Mouse (Mus musculus): Measurements from ENCODE around the gene Tex52. TPM values are rescaled to one million over a fixed set of nuclear protein-coding genes. Genes with fewer than 3 reads are reported as not detected.

Gene Tex52
- total RNA-seq (2021), result not detected

DNA sequence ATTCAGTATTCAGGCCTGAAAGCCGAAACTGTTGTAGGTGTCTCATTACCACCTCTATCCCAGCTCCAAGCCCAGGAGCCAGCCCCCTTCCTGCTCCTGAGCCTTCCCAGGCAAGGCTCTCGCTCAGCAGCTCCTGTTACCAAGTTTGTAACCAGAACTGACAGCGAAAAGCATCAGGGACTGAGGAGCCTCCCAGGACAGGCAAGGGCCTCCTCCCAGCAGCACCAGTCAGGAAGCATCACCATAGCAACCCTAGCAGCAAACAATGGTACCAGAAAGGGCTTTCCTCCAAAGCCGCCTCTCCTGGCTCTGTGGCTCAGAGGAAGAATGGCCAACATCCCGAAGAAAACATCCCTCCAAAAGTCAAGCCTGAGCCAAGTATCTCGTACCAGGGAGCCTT lies at the start of gene Tex52, which contains the start of gene Gm44596:
Gene Tex52 (plus strand): TSS at position 265 of the 400 bp plus-strand sequence.
Gene Gm44596 (plus strand): TSS at position 312 of the 400 bp plus-strand sequence.
- DNase-seq, result peak; percentile 17 to 25
- intact Hi-C loops (cut with DNase I), result no loop called here

DNA sequence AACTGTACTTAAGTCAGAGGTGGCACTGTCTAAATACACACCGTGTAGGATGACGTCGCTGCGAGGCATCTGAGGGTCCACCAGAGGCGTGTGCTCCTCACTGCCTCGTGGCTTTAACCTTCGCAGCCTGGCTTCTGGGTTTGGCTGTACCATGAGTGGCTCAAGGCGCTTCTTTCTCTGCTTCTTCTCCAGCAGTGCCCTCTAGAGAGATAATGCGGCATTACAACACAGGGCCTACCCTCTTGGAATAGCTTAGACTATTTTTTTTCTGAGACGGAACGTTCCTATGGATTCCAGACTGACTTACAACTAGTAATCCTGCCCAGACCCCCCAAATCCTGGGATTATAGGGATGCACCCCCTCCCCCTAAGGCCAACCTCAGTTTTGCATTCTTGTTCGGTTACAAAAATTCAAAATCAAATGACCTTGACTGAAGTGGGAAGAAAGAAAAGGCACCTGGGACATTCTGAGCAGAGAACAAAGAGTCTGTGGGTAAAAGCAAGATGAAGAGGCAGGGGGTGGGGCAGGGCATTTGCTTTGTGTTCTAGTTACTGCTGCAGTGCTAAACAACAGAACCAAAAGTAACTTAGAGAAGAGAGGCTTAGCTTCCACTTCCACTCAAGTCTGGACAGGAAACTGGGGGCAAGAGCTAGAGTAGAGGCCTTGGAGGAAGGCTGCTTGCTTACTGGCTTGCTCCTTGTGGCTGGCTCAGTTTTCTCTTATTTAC lies 40.7 kb upstream of the Tex52 start:
- intact Hi-C loops (cut with DNase I), result no loop called here

DNA sequence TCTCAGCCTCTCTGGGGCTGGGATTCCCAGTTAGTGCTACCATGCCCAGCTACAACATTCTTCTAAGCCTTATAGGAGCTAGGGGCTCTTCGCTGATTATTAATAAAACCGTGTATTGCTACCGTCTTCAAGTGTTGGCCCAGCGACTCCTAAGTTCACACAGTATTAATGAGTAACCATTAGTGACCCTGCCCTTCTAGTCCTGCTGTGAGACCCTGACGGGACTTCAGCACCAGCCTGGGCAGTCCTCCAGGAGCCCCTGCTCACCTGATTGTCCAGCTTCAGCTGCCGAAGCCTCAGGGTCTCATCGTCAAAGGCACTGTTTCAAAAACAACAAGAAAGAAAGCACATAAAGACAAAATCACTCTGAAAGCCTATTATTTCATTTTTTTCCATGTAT lies 37.8 kb upstream of the Tex52 start:
- intact Hi-C loops (cut with DNase I), result no loop called here
- DNase-seq, result no peak

More for the DNA sequence above, 40.7 kb upstream of the Tex52 start:
- DNase-seq, result peak; percentile 58 to 74

DNA sequence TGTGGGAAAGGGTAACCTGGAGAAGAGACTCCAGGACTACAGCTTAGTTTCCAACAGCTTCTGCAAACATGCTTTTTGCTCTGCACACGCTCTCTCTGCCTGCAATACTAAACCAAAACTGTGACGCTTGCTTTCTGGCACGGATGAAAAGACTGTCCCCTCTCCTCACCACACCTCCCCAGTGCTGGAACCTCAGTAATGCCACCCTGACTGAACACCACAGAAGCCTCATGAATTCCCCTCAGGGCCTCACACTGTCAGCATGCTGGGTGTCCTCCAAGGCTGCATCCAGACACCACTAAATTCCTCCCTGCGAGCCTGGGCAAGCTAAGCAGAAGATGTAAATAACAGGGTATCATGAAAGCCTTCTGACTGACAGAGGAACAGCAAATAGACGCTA lies 36.4 kb upstream of the Tex52 start:
- intact Hi-C loops (cut with DNase I), result no loop called here

DNA sequence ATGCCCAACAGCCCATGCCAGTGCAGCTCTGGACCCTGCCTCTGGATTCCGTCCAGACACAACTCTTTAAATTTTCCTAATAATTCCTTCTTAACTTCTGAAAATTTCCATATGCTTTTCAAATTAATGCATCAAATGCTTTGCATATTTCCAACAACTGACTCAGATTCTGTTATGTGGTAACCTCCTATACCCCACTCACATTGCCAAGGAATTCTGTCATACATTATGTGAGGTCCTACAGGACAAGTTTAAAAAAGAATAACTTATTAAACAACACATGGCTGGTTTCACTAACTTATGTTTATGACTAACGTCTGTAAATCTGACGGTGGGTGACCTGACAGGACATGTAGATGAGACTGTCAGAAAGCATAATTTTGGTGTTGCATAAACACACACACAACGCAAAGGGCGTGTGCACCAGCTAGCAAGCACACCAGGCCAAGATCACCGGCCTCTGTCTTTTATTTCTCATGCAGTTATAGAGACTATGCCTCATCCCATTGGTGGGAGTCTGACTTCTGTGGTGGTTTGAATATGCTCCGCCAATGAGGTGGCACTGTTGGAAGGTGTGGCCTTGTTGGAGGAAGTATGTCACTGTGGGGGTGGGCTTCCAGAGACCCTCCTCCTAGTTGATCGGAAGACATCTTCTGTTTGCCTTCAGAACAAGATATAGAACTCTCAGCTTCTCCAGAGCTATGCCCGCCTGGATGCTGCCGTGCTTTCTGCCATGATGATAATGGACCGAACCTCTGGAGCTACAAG lies 33.1 kb upstream of the Tex52 start:
- intact Hi-C loops (cut with DNase I), result no loop called here

More for the DNA sequence above, 36.4 kb upstream of the Tex52 start:
- no peak for DNase-seq

DNA sequence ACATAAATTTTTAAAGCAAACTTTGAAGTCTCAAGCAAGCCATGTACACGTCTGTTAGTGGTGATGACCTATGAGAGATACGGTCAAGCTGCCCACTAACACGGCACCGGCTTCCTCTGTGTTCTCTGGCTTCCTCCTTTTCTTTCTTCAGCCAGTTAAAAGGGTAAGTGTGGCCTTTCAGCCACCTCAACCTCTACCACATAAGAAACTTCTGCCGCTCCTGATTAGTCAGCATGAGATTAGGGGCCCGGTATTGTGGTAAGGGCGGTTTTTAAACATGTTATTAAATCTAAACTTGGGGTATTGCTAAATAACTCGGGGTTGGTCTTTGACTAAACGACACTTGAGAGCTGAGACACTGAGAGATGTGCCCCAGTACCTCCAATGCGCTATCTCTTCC lies 29.6 kb upstream of the Tex52 start:
- intact Hi-C loops (cut with DNase I), result no loop called here
- DNase-seq, result no peak

More for the DNA sequence above, 33.1 kb upstream of the Tex52 start:
- DNase-seq, result no peak

DNA sequence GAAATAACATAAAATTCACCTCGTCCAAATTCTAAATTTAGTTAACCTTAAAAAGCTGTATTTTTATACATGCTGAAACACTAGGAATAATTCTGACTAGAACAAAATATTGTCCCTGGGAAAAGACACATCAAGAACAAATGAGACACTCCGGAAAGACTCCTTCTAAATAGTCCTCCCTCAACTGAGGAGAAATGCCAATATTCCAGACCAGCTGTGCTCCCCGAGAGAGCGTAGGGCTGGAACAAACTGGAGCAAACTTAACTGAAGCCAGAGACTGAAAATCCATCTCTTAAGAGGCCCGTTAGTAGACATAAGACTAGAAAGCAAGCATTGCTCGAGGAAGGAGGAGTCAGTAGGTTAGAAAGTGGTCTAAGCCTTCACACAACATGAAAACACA lies 28.5 kb upstream of the Tex52 start:
- intact Hi-C loops (cut with DNase I), result no loop called here
- no peak for DNase-seq

DNA sequence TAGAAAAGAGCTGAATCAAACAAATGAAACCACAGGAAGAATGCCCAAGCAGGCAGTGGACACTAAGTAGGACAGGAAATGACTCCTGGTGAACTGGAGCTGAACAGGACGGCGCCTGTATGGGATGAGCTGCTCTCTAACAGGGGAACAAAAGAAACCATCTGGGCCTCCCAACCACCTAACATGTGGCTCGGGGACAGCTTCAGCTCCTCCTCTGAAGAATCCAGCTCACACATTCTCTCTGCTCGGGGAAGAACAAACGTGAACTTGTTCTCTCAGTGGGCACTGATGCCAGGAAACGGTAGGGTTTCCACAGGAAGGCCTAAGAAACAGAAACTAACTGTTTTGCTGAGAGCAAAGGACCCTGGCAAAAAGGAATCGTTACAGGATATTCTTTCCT lies 25.5 kb upstream of the Tex52 start:
- intact Hi-C loops (cut with DNase I), result no loop called here
- no peak for DNase-seq

DNA sequence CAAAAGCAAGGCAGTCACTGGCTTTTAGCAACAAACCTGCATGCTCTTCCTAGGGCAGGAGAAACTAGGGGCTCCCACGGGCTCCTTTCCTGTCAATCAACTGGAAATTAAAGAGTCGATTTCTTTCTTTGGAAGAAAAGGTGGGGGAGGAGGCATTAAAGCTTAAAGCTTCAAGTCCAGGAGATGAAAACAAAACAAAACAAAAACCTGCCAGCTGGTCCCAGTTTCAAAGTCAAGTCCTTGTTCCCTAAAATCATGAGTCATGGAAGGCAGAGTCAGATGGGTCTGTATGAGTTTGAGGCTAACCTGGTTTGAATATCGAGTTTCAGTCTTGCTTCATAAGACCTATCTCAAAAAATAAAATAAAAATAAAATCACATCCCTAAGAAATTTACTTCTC lies 21.1 kb upstream of the Tex52 start:
- intact Hi-C loops (cut with DNase I), result no loop called here
- no peak for DNase-seq

DNA sequence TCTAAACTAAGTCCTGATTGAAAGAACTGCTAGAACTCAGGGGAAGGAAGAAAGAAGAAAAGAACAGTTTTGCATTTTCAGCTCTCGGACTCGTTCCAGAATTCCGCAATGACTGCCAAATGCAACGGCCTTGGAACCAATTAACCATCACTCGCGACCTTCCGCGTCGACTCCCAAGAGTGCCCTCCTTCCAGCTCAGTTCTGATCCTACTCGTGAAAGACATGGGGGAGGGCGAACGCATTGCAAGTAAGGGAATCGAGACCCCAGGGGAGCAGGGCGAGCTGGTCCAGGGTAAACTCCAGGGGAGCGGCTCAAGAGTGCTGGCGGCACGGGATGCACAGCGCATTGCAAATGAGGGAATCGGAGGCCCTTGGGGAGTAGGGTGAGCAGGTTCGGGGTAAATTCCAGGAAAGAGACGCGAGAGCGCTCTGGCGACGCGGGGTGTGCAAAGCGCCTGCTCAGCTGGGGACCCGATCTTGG lies 20.0 kb upstream of the Tex52 start:
- intact Hi-C loops (cut with DNase I), result loop anchor here (5.0 kb wide), 1 partner anchor 153 kb away; no protein-coding TSS in a partner anchor
- peak in 1 of 2 experiments; percentile 40 for DNase-seq

DNA sequence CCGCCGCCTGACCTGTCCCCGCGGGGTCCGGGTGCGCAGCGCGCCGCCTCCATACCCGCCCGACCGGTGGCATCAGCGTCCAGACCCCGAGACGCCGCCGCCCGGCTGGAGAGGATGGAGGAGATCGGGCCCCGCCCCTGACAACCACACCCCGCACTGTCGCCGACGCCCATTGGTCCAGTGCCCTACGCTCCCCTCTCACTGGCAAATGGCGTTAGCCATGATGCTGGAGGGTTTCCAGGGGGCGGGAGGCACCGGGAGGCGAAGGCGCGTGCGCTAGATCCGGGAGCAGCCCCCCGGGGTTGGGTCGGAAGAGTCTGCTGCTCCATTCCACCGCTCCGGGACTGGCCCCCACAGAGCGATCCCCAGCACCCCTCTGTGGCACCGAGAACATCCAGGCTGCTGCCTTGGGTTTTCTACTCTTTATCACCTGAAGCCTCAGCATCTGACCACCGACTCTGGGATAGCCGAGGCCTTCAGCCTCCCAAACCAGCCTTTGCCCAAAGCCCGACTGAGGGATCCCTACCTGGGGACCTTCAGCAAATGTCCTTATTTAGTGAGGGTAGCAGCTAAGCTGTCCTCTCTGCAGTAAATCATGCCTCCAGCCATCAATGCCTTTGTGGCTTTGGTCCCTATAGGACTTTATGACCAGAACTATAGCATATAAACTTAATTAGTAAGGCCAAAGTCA lies 19.4 kb upstream of the Tex52 start, which contains the start of gene Tulp3:
Gene Tulp3 (minus strand): TSS at position 126 of the 691 bp plus-strand sequence.
- intact Hi-C loops (cut with DNase I), result loop anchor here (5.0 kb wide), 1 partner anchor 154 kb away; no protein-coding TSS in a partner anchor
- peak; percentile 92 to 94 for DNase-seq

DNA sequence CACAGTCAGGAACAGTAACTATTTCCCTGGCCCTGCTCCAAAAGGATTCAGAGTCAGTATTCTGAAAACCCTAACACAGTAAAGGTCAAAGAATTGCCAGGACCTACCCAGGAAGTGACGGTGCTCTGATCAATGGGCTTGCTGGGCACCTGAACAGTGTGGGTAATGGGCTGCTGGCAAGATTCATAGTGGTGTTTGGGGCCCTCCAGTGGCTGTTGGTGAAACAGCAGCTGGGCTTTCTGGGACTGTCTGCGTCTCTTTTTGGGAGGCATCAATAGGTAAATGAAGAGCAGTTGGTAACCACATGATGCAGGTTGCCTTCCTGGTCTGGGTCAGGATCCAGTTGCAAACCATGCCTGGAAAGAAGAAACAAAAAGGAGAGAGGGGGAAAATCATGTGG lies 16.3 kb upstream of the Tex52 start:
- peak; percentile 67 to 75 for DNase-seq
- intact Hi-C loops (cut with DNase I), result loop anchor here (2.0 to 5.0 kb wide), 2 partner anchors 40 to 157 kb away; no protein-coding TSS in a partner anchor

DNA sequence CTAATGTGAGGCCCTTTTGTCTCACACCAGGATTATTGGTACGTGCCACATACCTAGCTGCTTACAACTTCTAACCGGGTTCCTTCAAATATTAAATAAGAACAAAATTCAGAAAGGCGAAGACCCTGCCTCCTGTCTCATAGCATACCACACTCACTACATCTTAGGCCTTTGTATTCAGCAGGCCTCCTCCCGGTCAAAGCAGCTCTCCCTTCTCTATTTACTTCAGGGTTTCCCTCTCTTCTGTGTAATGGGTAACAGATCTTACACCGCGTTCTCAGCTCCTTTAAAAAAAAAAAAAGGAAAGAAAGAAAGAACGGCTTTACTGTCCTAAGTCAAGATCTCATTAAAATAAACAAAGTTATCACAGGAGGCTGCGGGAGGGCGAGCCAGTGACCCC lies 13.4 kb upstream of the Tex52 start:
- intact Hi-C loops (cut with DNase I), result no loop called here
- DNase-seq, result no peak

DNA sequence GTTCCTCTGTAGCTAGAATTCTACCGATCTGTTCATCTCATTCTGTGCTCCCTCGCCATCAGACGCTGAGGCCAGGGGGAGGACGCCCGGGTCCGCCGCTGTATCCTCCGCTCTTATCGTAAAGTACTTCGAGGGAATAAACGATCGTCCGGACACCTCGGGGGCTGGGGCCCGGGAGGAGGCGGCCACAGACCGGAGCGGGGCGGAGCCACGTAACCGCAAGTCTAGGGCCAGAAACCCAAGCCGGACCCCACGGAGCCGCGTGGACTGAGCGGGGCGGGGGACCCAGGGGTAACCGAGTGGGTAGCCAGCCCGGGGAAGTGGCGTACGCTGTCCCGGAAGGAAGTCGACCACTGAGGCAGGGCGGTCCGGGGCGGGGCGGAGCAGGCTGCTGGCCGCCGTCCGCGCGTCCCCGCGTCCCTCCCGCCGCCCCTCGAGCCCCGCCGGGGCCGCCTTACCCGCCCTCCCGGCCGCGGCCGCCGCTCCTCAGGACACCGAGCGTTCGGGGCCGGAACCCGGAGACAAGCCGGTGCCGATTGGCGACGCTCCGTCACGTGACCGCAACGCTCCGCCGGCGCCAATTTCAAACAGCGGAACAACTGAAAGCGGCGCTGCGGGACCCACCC lies 12.8 kb upstream of the Tex52 start, which contains the start of the genes Rhno1 and Foxm1:
Gene Rhno1 (minus strand): TSS at position 531 of the 626 bp plus-strand sequence.
Gene Foxm1 (plus strand): TSS at position 587 of the 626 bp plus-strand sequence.
- intact Hi-C loops (cut with DNase I), result no loop called here
- peak; percentile 84 to 88 for DNase-seq

DNA sequence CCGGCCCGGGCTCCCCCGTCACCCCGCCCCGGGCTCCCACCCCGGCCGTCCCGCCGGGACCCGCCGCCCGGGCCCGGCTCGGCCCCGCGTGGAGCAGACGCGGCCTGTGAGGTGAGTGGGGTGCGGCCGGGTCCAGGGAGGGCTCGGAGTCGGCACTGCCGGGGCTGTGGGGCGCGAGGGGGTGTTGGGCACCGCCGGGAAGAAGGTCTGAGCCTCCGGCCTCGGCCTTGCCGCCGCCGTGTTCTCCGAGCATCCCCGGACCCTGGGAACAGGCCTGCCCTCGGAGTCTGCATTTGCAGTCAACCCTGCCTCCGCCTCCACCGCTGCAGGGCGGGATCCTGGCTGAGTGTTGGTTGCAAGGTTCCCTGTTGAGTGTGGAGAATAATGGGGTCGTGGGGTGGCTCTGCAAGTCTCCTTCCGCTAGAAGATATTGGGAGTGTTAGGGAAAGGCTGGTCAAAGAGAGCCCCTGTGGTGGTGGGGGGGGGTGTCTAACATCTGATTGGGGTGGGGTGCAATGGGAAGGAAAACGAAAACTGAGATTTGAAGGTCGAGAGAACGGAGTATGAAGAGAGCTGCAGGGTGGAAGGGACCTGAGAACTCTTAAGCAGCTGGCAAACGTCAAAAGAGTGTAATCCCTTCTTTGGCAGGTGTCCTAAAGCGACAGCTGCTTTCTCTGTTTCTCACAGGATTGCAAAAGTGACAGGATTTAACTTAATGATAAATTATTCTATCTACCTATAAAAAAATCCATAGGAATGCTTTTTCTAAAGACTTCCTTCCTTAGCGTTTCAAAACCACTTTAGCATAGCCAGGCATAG lies 12.0 kb upstream of the Tex52 start:
- intact Hi-C loops (cut with DNase I), result no loop called here
- peak in 1 of 2 experiments; percentile 11 for DNase-seq

DNA sequence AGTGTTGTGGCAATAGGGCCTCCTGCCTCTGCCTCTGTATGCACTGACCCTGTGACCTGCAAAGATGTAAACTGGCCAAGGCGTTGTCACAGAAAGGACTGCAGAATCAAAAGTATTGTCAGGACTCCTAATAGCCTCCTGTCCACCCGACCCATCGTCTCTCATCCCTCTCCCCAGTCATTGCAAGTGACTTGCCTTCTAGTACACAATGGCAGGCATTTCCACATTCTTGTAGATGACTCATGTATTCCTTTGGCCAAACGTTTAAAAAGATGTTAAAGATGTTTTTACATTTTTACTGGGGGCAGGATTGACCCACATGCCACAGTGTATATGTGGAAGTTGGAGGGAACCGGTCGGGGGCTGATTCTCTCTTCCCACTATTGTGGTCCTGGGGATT lies 10.5 kb upstream of the Tex52 start:
- intact Hi-C loops (cut with DNase I), result no loop called here
- no peak for DNase-seq

DNA sequence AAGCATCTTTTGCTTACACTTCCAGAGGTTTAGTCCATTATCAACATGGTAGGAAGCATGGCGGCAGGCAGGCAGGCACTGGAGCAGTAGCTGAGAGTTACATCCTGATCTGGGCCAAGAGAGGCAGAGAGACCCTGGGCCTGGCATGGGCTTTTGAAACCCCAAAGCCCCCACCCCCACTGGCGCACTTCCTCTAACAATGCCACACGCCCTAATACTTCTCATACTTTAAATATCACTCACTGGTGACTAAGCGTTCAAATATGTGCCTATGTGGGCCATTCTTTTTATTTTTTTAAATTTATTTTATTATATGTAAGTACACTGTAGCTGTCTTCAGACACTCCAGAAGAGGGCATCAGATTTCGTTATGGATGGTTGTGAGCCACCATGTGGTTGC lies 8.8 kb upstream of the Tex52 start:
- DNase-seq, result no peak
- intact Hi-C loops (cut with DNase I), result no loop called here

DNA sequence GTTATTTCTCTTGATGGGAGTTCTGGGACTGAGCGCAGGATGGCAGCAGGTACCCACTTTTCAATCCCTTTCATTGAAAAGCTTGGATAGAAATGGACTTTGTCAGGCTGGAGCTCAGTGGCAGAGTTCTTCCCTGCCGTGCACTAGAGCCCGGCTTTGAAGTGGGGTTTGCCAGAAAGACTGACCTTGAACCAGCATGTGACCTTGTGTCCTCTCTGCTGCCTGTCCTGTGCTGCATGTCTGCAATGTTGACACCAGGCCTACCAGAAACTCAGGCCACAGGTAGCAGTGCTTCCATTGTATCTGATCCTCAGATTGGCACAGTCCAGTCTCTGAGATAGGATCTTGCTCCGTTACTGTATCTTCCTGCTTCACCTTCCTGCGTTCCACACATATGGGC lies 5.2 kb upstream of the Tex52 start:
- intact Hi-C loops (cut with DNase I), result no loop called here
- DNase-seq, result no peak

DNA sequence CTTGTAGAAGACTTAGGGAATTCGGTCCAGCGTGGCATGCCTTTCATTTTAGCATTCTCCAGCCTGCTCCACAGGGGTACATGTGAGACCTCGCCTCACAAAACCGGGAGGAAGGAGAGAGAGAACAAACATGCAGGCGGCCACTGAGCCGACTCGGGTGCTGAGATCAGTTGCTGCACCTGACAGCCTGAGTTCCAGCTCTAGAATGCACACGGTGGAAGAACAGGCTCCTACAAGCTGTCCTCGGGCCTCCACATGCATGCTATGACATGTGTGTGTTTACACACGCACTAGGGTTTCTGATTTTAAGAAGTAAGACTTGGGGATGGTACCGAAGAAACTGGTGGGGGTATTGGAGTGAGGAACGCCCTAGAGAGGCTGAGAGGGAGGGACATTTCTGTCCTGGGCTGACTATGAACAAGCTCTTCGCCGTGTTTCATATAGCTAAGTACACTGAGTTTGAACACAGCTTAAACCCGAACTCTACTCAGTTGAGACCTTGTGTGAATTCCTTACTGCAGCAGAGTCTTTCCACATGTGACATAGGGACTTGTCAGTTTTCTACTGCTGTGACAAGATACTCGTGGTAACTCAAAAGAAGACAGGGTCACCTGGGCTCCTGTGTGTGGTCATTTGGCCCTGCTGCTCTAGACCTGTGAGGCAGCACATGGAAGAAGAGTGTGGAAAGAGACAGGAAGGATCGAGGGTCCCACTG lies 1.3 kb downstream of the Tex52 start:
- no peak for DNase-seq
- intact Hi-C loops (cut with DNase I), result no loop called here
